Mouse (Mus musculus) lung, embryonic 15.5 days (tissue): ENCODE measurements at regions not wholly inside any gene's neighbourhood (a gene's known extent, or its start where the extent isn't known, plus 50 kb on each side); places are given as distances from the start of the nearest gene placed in this dataset.
A peak's percentile ranks its signal among the peaks of the same experiment; 100 is the strongest.

Source experiments
- ATAC-seq: fragments of 200-750 bp; cut with Nextera tagmentation; 2 replicates; pipeline ENCODE4 v1.8.0; 2017; ENCODE audit warnings: moderate number of reproducible peaks, borderline replicate concordance; ENCODE audit not compliant: low FRiP score, low TSS enrichment; ENCODE audit errors: extremely low read depth
- H3K27ac ChIP-seq: fragments of 300-500 bp; sonication (generic); 2 replicates; pipeline ENCODE4 v1.5.1; 2015; ENCODE audit warnings: moderate library complexity, mild to moderate bottlenecking, inconsistent platforms
- H3K27me3 ChIP-seq: fragments of 300-500 bp; sonication (generic); 2 replicates; pipeline ENCODE4 v1.6.1; 2015; ENCODE audit warnings: inconsistent platforms
- H3K36me3 ChIP-seq: fragments of 300-500 bp; sonication (generic); 2 replicates; pipeline ENCODE4 v1.6.1; 2015; ENCODE audit warnings: inconsistent platforms
- H3K4me1 ChIP-seq: fragments of 300-500 bp; sonication (generic); 2 replicates; pipeline ENCODE4 v1.6.1; 2015; ENCODE audit warnings: inconsistent platforms
- H3K4me2 ChIP-seq: fragments of 300-500 bp; sonication (generic); 2 replicates; pipeline ENCODE4 v1.6.1; 2015; ENCODE audit warnings: inconsistent platforms, mild to moderate bottlenecking, moderate library complexity
- H3K4me3 ChIP-seq: fragments of 300-500 bp; sonication (generic); 2 replicates; pipeline ENCODE4 v1.5.1; 2015; ENCODE audit warnings: mild to moderate bottlenecking, inconsistent platforms
- H3K9ac ChIP-seq: fragments of 300-500 bp; sonication (generic); 2 replicates; pipeline ENCODE4 v1.6.1; 2015; ENCODE audit warnings: inconsistent platforms
- H3K9me3 ChIP-seq: fragments of 300-500 bp; sonication (generic); 2 replicates; pipeline ENCODE4 v1.6.1; 2016; ENCODE audit warnings: inconsistent platforms
- WGBS: fragments of 180-500 bp; shearing (Covaris S2); methylation state at CpG from one replicate; pipeline ENCODE4 v1.1.7; 2015; 5-methylcytosine and 5-hydroxymethylcytosine counted together

DNA sequence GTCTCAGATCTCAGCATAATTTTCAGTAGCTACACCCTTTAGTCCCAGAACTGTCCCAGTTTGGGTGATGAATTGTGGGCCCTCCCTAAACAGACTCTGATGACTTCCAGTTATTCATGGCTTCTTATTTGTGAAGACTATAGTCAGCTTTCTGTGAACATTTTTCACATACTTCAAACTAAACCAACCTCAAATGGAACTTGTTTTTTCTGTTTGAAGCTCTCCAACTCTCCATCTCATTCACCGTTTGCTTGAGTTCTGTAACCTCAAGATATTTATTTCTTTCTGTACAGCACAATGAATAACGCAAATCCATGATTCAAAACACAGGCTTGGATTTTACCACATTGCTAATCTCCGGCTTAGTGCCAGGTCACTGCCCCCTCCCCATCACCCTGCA lies 453.4 kb downstream of the Plcl1 start:
- 74% methylated on average over 3 of the region's 3 CpGs for WGBS
- Histone ChIP-seq H3K27me3 (no peaks in the 10 kb centered on the region), H3K4me2 (no peak overlapping the region), H3K4me3 (no peak overlapping the region), H3K9me3 (no peaks in the 10 kb centered on the region), H3K27ac (no peak overlapping the region), H3K4me1 (no peaks in the 10 kb centered on the region), H3K9ac (no peak overlapping the region), H3K36me3 (no peaks in the 10 kb centered on the region)
- ATAC-seq = no peak

DNA sequence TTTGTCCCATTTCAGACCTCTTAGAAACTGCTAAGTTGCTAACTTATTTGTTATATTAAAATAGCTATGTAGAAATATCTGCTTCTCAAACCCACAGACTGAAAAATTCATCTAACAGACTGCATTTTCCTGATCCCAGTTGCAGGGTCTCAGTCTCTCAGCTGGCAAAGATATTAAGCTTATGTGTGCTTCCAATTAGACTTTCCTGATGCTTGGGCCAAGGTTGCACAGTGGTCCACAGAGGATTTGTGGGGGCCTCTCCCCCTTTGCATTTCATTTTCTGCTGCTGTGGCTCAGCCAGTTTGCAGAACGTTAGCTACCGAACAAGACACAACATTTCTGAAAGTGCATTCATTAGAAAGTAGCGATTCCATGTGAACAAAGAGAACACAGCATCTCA lies 457.4 kb downstream of the Plcl1 start:
- no peak overlapping the region for H3K9ac ChIP-seq
- H3K4me2 ChIP-seq = no peak overlapping the region
- no peak overlapping the region for H3K27ac ChIP-seq
- H3K4me1 ChIP-seq = no peaks in the 10 kb centered on the region
- H3K27me3 ChIP-seq = no peaks in the 10 kb centered on the region
- ATAC-seq = no peak
- no peaks in the 10 kb centered on the region for H3K36me3 ChIP-seq
- no peak overlapping the region for H3K4me3 ChIP-seq
- 77% methylated on average over 3 of the region's 3 CpGs for WGBS
- no peaks in the 10 kb centered on the region for H3K9me3 ChIP-seq

DNA sequence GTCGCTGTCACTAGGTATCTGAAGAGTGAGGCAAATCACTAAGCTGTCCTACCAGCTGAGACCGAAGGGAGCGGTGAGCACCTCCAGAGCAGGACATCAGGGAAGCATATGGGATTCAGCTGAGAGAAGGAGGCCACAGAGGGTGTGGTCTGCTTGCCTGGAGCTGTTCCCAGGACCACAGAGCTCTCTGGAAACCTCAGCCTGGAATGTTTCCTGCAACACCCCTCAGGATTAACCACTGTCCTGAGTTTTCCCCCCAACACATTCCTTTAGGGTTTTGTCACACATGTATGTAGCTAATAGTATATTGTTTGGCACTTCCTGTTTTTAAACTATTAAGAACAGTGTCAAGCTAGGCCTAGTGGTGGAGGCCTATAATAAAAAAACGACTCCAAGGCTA lies 459.6 kb downstream of the Plcl1 start:
- Histone ChIP-seq H3K9ac (no peak overlapping the region), H3K27ac (no peak overlapping the region), H3K4me2 (no peak overlapping the region), H3K9me3 (no peaks in the 10 kb centered on the region), H3K4me3 (no peak overlapping the region), H3K27me3 (no peaks in the 10 kb centered on the region), H3K36me3 (no peaks in the 10 kb centered on the region), H3K4me1 (no peaks in the 10 kb centered on the region)
- peak; percentile 65; the same call in 1 of the 2 replicates for ATAC-seq
- 47% methylated on average over 4 of the region's 4 CpGs for WGBS

GRCm38 (mm10) chr1:55866677-55867076 lies 461.0 kb downstream of the Plcl1 start:
- Histone ChIP-seq H3K4me3 (no peak overlapping the region), H3K4me2 (no peak overlapping the region), H3K9me3 (no peaks in the 10 kb centered on the region), H3K9ac (no peak overlapping the region), H3K36me3 (no peaks in the 10 kb centered on the region), H3K27me3 (no peaks in the 10 kb centered on the region), H3K27ac (no peak overlapping the region), H3K4me1 (no peaks in the 10 kb centered on the region)
- ATAC-seq = no peak

DNA sequence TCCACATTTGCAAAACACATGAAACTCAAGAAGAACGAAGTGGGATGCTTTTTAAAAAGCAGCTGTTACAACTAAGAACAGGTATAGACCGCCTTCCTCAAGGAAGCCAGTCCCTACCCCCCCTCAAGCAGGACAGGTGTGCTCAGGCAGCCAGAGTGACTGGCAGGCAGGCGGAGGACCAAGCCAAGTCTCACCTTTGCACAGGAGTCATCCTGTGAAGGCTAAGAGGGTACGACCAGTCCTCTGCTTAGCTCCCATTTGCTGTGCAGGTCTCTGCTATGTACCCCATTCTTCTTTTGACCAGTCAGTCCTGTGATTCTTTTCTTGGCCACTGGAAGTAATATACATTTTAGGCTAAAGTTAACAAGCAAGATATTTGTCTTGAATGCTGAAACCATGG lies 467.9 kb downstream of the Plcl1 start:
- H3K9ac ChIP-seq = no peak overlapping the region
- no peak overlapping the region for H3K4me3 ChIP-seq
- no peak overlapping the region for H3K4me2 ChIP-seq
- no peaks in the 10 kb centered on the region for H3K4me1 ChIP-seq
- H3K27me3 ChIP-seq = no peaks in the 10 kb centered on the region
- no peak for ATAC-seq
- H3K9me3 ChIP-seq = no peaks in the 10 kb centered on the region
- WGBS = 82% methylated on average over 4 of the region's 4 CpGs
- no peaks in the 10 kb centered on the region for H3K36me3 ChIP-seq
- H3K27ac ChIP-seq = no peak overlapping the region

GRCm38 (mm10) chr1:55874143-55874867 lies 468.6 kb downstream of the Plcl1 start:
- H3K4me2 ChIP-seq = no peak overlapping the region

GRCm38 (mm10) chr1:55874868-55875144 lies 469.1 kb downstream of the Plcl1 start:
- no peaks in the 10 kb centered on the region for H3K4me1 ChIP-seq

More at GRCm38 (mm10) chr1:55874143-55874867, 468.6 kb downstream of the Plcl1 start:
- Histone ChIP-seq H3K9me3 (no peaks in the 10 kb centered on the region), H3K4me1 (no peaks in the 10 kb centered on the region), H3K27me3 (no peaks in the 10 kb centered on the region), H3K4me3 (no peak overlapping the region), H3K36me3 (no peaks in the 10 kb centered on the region), H3K27ac (no peak overlapping the region), H3K9ac (no peak overlapping the region)
- WGBS = 11% methylated on average over 7 of the region's 7 CpGs
- ATAC-seq = no peak; the same call in 1 of the 2 replicates

DNA sequence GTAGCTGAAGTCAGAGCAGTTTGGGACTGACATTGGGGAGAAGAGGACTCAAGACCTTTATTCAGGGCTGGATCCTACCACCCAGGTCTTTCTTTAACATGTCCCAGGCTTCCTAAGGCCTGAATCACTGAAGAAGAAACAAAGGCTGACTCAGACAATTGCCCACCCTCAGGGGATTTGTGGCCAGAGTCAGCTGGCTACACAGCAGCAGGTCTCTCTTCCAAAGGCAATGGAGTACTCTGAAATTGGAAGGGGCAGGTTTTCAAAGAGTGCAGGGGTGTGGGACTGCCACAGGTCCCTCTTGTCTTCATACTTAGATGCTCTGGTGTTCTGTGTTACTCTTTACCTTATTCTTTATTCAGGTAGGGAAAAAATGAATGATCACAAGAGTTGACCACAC lies 478.9 kb downstream of the Plcl1 start:
- H3K27me3 ChIP-seq = 0 out of 2 replicates have a peak, but pooled peaks cover 3% of the 10 kb centered on the region
- no peaks in the 10 kb centered on the region for H3K9me3 ChIP-seq
- no peaks in the 10 kb centered on the region for H3K36me3 ChIP-seq
- H3K27ac ChIP-seq = no peak overlapping the region
- H3K9ac ChIP-seq = no peak overlapping the region
- H3K4me3 ChIP-seq = no peak overlapping the region
- no peaks in the 10 kb centered on the region; the same call in 1 of the 2 replicates for H3K4me1 ChIP-seq
- H3K4me2 ChIP-seq = no peak overlapping the region
- ATAC-seq = no peak

More at GRCm38 (mm10) chr1:55874868-55875144, 469.1 kb downstream of the Plcl1 start:
- no peaks in the 10 kb centered on the region for H3K36me3 ChIP-seq
- no peaks in the 10 kb centered on the region for H3K27me3 ChIP-seq
- H3K9me3 ChIP-seq = no peaks in the 10 kb centered on the region
- H3K4me3 ChIP-seq = no peak overlapping the region
- WGBS = 61% methylated on average over 4 of the region's 4 CpGs
- no peak overlapping the region for H3K27ac ChIP-seq
- H3K9ac ChIP-seq = no peak overlapping the region
- no peak overlapping the region for H3K4me2 ChIP-seq
- ATAC-seq = no peak

DNA sequence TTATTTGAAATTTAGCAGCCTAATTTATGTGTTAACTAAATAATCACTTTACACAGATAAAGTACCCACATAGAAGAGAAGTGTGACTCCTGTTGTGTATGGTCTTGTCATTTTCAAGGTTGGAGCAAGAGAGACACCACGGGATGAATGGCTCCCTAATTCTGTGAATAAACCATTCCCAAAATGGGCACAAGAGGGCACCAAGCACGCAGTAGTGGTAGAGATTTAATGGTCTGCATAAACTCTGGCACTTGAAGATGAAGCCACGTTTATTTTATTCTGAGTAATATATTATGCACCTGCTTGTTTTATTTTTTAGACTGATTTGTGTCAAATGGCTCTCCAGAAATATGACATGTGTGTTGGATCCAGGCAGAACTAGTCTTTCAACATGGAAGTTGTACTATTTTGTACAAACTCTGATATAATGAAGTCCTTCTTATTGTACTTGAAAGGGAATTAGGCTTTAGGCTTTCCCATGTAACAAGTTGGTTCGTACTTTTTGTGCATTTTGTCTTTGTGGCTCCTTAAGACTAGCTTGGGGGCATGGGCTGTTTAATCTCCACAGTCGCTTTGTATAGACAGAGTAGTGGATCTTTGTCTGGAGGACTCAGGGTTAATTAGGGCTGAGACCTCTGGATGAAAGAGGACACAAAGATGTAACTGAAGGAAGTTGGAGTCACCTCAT lies 480.8 kb downstream of the Plcl1 start:
- H3K27ac ChIP-seq = no peak overlapping the region
- H3K27me3 ChIP-seq = peaks cover 16% of the 10 kb centered on the region
- H3K9ac ChIP-seq = no peak overlapping the region
- no peaks in the 10 kb centered on the region for H3K36me3 ChIP-seq
- no peak overlapping the region for H3K4me3 ChIP-seq
- H3K4me1 ChIP-seq = no peaks in the 10 kb centered on the region; the same call in 1 of the 2 replicates
- WGBS = 21% methylated on average over 5 of the region's 5 CpGs
- no peak overlapping the region for H3K4me2 ChIP-seq
- no peak for ATAC-seq
- no peaks in the 10 kb centered on the region for H3K9me3 ChIP-seq

DNA sequence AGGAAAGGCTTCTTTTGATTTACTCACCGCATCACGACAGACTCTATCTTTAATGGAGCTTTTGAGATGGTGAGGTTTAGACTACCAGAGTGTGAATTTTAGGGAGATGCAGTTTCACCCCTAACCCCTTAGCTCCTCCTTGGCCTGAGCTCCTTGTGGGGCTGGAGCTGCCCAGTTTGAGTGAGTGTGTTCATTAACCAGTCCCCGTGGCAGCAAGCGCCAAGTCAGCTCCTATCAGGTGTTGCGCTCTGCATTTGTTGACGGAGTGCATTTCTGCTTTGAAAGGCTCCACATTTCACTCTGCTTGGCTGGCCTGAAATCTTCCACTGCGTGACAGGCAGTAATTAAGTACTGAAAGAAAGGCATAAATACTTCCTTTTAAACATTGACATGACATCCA lies 481.7 kb downstream of the Plcl1 start:
- Histone ChIP-seq H3K27me3 (peaks cover 16% of the 10 kb centered on the region), H3K9ac (no peak overlapping the region), H3K27ac (no peak overlapping the region), H3K4me2 (no peak overlapping the region), H3K9me3 (no peaks in the 10 kb centered on the region), H3K4me3 (no peak overlapping the region), H3K4me1 (no peaks in the 10 kb centered on the region; the same call in 1 of the 2 replicates), H3K36me3 (no peaks in the 10 kb centered on the region)
- 47% methylated on average over 7 of the region's 7 CpGs for WGBS
- no peak for ATAC-seq

DNA sequence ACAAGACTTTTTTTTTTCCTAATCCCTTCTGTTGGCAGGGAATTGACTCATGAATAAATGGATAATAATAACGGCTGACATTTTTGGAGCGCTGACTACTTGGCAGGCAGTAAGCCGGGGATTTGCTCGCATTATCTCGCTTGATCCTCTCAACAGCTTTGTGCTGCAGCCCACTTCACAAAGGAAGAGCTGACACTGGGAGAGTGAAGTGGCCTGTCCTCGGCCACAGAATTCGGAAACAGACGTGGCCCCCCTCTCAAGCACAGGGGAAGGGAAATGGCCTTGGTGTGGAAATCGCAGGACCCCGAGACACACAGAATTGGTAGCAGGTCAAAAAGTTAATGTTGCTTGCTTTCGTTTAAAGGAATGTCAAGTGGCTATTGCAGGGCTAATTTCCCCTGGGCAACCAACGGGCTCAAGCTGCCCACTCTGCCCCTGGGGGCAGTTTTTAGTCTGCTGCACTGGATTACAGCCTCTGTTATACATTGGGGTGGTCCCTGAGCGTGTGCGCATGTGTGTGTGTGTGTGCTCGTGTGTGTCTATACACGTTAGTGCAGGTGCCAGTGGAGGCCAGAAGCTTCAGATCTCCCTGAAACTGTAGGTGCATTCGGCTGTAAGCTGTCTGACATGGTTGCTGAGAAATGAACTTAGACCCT lies 483.1 kb downstream of the Plcl1 start:
- H3K9me3 ChIP-seq = no peaks in the 10 kb centered on the region
- H3K9ac ChIP-seq = no peak overlapping the region
- H3K27ac ChIP-seq = no peak overlapping the region
- H3K36me3 ChIP-seq = no peaks in the 10 kb centered on the region
- peaks cover 16% of the 10 kb centered on the region for H3K27me3 ChIP-seq
- WGBS = 37% methylated on average over 17 of the region's 17 CpGs
- no peaks in the 10 kb centered on the region; the same call in 1 of the 2 replicates for H3K4me1 ChIP-seq
- H3K4me2 ChIP-seq = peak overlapping the region; percentile 36
- peak overlapping the region; percentile 9; the same call in 1 of the 2 replicates for H3K4me3 ChIP-seq
- ATAC-seq = no peak

DNA sequence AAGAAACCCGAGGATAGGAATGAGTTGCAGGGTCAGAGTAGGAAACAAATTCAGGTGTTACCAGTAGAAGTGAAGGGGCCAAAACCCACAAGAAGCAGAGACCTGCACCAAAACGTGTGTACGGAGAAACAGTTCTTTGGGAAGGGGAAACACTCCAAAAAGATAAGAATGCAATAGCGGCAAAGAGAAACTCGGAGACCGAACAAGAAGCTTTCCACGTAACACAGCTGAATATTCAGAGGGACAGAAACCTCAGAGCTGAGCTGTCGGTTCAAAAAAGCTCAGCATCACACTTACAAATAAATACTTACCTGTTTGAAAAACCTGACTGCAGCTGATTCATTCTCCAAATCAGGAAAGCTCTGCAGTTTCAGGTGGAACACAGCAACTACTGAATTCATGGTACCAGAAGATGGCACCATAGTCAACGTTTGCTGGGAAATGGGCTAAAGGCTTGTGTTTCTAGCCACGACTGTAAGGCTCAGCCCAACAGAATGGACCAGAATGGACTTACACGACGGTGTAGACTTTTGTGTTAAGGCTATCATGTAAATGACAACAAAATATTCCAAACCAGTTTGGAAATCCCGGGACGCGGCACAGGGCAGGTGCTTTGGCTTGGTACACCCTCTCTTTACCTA lies 484.9 kb downstream of the Plcl1 start:
- no peak overlapping the region for H3K4me3 ChIP-seq
- no peak; the same call in 1 of the 2 replicates for ATAC-seq
- H3K4me1 ChIP-seq = no peaks in the 10 kb centered on the region; the same call in 1 of the 2 replicates
- H3K9me3 ChIP-seq = no peaks in the 10 kb centered on the region
- H3K27me3 ChIP-seq = peaks cover 16% of the 10 kb centered on the region
- no peak overlapping the region for H3K27ac ChIP-seq
- no peak overlapping the region for H3K4me2 ChIP-seq
- H3K36me3 ChIP-seq = no peaks in the 10 kb centered on the region
- WGBS = 45% methylated on average over 15 of the region's 15 CpGs
- H3K9ac ChIP-seq = no peak overlapping the region
